Mouse (Mus musculus) ovary, postnatal 10 days (tissue): ENCODE measurements at regions not wholly inside any gene's neighbourhood (a gene's known extent, or its start where the extent isn't known, plus 50 kb on each side); places are given as distances from the start of the nearest gene placed in this dataset.

Experiments used
- DNase-seq: peaks from one replicate; pipeline ENCODE4 v3.0.0; 2022; ENCODE audit warnings: low spot score

DNA sequence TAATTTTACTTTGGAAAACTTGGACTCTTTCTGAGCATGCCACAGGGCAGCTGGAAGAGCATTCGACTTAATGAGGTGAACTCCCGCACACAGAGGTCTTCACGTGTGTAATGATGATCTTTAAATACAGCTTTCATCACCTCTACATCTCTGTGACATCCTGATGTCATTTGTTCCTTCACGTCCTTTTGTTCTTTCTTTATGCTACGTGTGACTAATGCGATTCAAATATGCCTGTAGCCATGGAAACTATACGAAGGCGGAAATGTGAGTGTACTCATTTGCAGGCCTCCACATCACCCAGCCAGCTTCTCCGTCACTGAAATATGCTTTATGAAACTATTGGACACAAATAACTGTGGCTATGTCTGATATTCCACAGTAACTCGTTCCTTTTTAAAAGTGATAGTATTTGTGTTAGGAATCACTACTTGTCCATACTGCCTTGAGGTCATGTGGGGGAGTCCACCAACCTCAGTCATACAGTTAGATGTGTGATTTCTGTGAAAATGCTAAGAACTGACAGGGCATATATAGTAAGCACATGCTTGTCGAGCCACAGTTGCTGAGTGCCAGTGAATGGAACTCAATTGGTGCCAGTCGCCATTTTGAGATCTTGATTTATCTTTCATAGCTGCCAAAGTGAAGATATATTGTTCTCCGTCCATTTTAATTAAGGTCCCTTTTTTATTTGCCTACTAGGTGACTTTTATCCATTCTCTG is 145.9 kb downstream of the Plk2 start:
- no peak for DNase-seq

DNA sequence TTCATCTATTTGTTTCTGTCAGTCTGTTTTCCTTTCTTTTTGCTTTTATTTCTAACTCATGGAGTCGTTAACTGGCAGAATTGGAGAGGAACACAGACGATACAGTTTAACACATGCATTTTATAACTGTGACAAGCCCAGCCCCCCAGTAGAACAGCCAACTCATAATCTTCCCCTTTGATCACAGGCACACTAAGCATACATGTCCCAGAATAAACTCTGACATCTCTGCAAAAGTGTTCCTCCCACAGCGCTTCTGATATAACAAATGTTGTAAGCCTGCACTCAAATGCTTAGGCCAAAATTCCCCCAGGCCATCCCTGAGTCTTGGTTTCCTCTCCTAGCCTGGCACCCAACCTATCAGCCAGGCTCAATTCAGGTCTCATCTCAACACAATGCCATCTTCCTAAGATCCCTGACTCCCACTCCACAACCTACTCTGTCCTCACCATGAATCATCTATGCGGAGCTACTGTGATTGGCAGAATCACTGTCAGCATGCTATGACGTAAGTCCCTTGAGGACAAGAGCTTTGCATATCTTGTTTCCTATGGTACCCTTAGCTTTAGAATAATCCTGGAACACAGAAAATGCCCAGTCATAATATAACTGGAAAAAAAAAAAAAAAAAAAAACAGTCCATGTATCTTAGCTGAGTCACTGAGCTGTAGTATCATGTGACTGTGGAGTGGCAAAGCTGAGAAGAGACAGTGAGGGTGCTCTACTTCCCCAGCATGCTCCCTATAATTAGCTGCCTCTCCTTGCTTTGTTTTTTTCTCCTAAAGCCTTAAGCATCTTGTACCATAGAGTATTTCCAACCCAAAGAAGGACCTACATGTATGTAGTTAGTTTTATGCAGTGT is 146.7 kb downstream of the Plk2 start:
- no peak for DNase-seq

DNA sequence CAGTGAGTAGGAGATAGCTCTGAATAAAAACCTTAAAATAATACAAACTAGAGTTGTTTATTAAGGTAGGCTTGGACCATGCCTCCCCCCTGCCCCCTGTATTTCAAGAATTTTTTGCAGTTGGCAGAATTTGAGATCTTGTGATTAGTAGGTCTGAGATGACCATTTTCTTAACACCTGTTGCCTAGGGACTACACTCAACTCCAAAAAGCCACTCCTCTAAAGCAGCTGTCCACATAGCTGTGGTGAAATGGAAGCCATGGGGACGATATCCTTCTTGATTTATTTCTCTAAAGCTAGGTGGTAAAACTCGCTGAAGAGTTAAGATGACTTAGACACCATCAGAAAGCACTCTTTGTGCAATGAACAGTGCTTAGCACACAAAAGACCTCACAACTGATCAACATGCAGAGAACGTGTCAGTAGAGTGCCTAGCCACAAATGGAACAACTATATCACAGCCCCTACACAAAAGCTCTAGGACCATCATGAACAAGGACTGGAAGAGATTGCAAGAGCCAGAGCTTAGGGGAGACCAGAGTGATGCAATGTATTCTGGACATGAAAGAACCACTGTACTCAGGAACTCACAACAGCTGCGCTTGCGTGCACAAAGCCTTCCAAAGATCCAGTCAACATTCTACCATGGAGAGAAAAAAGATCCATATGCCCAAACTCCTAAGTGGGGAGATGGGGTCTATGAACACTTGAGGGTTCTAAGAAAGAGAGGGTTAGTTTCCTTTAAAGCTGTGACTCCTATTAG is 147.6 kb downstream of the Plk2 start:
- no peak for DNase-seq

DNA sequence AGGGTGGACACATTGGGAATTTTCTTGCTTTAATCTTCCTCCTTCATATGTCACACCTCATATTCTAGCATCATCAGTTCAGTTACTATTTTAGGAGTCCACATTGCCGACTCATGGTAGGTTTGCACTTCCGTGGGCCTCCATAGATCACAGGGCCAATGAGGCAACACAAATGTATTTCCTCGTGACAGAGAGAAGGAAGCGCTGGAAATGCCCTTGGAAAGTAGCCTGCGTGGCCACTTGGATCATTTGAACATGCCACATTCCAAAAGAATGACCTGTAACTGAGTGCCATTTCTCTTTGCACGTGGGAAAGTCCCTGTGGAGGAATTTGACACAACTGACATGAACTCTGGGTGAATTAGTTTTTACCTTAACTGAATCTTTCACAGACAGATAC is 150.6 kb downstream of the Plk2 start:
- no peak for DNase-seq

DNA sequence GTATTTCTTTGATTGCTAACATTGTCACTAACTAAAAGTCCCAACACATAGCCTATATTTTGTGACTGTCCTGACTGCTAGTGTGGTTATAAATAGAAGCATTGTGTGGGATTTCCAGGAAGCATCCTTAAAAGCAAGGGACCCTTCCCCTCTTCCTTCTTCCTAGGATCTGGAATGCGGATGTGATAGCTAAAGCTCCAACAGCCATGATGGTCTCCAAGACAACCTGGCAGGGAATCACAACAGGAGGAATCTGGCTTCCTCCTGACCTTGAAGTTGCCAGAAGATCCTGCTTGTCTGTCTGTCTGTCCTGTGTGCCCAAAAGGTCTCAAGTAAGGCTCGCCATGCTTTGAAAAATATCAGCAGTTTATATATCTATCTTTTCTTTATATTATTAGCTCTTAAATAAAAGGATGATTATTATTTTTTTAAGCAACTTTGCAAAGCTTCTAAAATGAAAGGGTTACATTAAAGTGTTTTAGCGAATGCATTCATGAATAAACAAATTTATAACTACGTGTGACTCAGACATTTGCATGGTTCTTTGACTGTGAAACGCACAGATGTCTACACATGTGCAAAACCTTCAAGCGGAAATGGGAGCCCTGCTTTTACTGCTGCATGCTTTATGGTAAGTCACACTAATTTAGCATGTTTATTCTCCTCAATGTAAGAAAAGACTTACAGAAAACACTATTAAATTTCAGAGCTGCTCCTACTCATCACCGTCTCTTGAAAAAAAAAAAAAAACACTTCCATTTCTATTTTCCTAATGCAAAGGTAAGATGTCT is 160.9 kb downstream of the Plk2 start:
- DNase-seq = no peak

DNA sequence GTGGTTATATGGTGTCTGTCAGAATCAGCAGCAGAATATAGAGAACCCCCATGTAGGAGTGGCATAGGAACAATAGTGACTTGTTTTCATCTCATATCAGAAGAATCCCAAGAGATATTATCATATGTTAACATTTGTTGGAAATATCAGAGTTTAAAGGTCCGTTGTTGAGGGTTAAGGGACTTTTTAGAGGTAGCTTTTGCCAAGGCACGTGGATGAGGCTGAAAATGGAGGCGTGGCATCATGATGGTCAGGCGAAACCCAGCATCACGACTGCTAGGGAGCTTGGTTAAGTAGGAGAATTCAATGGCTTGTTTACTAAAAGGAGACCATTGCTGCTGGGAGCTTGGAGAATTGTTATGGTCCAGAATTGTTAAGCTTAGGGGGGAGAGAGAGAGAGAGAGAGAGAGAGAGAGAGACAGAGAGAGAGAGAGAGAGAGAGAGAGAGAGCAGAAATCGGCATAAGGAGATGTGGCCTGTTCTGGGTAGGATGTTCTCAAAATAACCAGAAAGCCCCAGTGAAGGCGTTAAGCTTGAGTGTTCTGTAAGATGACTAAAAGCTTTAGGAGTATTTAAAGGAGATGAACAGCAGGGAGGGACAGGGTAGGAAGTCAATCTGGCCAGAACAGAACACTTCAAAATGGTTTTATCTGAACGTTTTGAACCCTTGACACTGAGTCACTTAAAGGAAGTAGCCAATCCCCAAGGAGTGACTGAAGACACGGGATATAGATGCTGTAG is 161.7 kb downstream of the Plk2 start:
- no peak for DNase-seq

DNA sequence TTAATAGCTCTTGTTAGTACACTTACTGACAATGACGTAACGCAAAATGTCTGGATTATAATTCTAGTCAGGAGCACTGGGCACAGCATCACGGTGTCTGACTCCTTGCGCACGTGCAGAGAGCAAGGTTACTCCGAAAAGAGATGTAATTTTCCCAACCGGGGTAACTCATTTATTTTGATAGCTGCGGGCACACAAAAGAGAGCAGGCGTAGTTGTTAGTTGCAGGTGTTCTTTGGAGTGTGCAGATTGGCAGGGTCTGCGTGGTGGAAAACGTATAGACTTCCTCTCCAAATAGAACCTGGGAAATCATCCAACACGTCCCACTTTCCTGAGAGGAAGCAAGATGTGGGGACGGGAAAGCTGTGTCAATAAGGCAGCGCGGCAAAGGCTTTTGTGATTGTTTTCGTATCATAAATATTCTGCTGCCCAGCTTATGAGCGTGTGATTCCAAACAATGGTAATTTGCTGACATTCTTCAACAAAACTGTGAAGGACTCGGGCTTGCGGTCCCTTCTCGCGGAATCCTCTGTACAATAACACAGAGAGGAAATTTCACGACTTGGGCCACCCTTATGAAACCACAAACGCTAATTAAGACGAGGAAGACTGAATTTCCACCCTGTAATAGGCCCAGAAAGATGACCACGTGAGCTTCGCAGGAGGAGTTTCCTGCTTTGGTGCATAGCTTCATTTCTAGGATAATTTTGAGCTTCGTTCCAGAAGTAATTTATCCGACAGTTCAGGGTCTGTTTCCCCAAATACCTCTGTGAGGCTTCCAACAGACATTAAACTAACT is 163.3 kb downstream of the Plk2 start:
- DNase-seq = no peak

DNA sequence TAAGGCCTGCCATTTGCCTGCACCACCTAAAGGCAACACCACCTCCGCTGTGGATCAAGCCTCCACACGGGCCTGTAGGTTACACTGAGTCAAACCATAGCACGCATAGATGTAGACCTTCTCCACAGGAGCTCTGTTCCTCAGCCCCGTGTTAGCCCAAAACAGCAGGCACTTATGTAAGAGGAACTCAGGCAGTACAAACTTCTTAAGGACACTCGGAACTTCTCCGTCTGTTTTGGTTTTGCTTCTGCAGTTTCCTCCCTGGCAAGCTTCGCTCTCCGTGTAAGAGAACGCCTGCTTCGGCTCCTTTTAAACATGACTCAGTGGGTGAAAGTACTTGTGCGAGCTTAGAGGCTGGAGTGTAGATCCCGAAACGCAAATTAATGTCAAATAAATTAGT is 165.7 kb downstream of the Plk2 start:
- DNase-seq = no peak

DNA sequence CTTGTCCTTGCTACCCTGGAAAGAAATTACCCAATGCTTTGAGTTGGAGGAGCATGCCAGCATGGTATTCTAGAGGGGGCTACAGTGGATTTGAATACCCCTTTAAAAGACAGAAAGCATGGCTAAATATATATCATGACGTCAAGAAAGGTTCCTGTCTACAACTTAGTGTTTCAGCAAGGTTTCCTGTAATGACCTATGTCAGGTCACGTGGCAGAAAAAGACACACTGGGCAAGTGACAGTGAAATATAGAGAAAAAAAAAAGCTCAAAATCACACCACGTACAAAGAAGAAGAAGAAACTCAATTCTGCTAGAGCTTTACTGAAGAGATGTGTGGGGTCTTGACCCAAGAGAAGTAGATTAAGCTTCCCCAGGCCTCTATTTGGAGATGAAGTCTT is 167.7 kb downstream of the Plk2 start:
- no peak for DNase-seq

DNA sequence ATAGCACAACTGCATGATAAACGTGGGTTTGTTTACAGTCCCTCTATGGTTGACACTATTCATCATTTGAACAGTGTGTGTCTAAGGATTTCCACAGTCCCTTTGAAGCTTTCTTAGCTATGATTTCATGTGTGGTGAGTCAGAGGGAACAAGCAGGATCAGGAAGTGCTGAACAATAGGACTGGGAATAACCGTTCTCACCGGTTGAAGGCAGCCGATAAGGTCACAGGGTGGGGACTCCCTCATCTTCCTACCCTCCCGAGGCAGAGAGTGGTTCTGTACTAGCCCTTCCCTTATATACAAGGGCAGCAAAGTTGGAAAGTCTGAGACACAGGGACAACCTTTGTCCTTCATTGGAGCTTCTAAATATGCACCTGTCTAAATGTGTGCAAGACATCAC is 168.1 kb downstream of the Plk2 start:
- no peak for DNase-seq

DNA sequence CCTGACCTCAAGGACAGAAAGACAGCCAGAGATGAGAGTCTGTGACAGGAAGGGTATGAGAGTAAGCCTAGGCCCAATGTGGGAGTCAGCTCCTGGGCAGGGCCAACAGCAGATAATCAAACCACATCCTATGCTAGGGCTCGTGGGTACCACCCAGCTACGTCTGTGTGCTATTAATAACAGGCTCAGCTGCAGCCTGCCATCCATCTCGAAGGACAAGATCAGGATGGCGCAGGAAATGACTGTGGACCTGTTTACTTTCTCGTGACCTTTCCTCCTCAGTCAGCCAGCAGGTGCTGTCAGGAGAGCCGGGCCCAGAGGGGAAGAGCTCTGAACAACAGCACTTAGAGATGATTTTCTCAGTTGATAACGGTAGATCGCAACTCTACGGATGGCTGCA is 169.1 kb downstream of the Plk2 start:
- DNase-seq = no peak

DNA sequence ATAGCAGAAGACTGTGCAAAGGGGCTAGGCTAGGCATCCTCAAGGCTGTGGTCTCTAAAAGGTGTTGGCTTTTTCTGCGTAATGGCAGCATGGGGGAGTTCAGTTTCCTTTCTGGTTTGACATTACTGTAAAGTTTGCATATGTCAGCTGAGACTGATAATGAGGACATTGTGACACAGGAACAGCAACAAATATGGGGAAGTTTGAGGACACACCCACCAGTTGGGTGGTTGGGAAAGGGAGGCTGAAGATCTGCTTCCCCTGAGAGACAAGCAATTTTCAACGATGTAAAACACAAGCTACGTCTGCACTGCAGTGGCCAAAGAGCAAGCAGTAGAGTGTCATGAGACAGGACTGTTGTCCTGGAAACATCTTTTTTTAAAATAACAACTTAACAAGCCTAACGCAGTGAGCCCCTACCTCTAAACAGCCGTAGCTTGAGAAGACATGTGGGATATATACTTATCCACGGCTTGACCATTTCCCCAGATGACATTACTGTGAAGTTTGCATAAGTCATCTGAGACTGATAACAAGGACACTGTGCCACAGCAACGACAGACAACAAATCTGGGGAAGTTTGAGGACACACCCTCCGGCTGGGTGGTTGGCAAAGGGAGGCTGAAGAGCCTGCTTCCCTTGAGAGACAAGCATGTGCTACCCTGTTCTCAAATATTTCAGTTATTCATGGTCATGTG is 173.8 kb downstream of the Plk2 start:
- DNase-seq = no peak

DNA sequence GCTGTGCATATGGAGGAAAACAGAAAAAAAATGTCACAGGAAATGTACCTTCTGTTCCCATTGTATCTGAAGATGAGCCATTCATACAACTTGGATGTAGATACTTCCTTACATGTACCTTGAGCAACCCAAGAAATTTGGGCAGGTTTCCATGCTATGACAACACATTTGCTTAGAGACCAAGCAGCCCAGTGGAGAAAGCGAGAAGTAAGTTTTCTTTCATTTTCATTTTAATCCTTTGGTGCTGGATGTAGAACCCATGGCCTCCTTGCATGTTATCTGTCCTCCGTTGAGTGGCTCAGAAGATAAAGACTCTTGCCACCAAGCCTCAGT is 174.3 kb downstream of the Plk2 start:
- no peak for DNase-seq

DNA sequence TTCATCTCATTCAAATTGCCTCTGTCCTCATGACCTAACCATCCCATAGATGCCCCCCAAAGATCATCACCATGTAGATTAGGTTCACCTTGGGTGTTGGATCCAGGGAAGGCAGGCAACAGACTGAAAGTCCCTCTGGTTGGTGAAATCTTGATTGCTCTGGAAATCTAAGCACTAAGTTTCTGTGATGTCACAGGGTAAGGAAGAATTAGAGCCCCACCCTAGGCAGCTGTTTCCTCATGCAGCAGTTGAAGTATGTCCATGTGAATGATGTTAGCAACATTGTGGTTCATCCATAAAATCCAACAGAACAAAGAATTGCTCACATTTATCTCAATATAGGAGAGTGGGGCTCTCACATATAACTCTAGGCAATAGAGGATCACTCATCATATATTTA is 175.5 kb downstream of the Plk2 start:
- DNase-seq = no peak

DNA sequence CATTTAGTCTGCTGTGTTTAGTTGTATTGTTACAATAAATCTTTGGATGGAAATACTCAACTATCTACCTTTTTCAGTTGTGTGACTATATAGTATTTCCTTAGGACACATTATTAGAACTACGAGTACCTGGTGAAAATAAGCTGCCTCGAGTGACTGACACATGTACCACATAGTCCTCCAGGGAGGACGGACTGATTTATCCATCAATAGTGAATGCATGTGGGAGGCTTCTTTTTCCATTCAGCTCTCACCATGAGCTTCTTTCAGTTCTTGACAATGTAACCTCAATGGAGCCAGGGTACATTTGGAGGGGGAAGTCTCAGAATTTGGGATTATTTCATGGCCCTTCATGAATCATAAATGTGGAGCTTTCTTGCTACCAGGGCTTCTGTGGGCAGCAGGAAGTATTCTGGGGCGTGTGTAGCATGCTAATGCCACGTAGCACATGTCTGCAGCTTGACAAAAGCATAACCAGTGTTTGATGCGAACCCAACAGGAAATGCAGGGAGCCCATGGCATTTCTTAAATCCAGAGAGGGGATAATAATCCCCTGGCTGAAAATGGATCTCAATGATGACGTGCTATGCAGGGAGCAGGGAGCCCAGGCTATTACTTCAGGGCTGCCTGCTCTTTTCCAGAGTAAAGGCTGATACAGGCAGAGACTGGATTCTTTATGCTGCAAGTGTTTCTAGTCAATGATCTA is 178.7 kb downstream of the Plk2 start:
- no peak for DNase-seq

DNA sequence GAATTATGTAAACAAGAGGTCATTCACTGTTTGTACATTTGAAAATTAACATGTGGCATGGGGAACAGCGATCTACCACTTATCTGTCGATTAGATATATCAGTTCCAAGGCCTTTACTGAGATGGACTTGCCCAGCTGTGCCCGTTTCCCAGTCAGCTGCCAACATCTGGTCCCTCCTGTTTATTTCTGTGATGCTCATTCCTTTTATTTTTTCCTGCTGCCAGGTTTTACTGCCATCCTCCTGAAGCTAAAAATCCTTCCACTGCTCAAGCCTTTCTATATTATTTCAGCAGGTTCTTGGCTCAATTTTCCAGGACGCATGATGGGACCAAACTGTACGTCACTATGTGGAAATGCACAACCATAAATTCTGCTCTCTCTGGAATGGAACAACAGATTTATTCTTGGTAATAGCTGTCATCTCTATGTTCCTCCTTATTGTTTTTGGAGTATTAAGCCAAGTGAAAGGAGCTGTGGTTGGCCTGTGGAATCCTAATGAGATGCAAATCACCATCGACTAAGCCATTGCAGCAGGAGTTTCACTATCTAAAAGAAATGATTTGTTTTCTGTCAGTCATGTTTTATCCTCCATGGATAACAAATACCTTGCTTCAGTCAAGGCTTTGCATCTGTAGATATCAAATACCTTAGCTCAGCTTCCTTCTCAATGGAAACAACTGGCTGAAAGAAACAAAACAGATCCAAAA is 180.1 kb downstream of the Plk2 start:
- no peak for DNase-seq

DNA sequence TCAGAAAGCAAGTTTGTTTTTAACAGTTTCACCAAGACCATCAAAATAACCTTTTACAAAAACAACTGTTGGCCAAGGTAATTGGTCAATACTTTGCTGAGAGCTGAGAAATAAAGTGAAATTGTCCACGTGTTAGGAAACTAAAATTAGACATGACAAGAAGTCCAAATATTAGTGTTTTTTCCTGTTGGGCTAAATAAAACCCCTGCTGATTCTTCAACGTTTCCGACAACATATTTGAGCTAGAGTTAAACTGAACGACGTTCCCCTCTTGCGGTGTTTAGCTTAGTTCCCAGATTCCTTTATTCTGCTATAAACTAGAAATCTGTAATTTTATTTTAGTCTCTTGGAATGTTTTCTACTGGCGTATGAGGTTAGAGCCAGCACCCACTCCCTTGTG is 183.3 kb downstream of the Plk2 start:
- DNase-seq = no peak

DNA sequence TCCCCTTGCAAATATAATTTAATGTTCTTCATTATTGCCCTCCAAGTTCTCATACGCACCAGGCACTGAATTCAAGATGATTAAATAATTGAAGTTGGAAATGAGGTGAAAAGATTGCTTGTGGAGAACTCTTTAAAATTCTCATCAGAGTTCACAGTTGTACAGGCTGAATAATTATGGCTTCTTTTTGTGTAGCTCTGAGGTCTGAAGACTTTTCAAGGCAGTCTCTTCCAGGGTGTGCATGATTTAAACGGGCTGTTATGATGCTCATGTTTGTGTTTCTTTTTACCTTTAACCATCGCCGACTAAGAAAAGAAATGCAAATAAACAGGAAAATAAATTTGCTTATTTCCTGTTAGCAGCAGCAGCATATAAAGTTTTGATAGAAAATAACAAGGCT is 185.3 kb downstream of the Plk2 start:
- no peak for DNase-seq

DNA sequence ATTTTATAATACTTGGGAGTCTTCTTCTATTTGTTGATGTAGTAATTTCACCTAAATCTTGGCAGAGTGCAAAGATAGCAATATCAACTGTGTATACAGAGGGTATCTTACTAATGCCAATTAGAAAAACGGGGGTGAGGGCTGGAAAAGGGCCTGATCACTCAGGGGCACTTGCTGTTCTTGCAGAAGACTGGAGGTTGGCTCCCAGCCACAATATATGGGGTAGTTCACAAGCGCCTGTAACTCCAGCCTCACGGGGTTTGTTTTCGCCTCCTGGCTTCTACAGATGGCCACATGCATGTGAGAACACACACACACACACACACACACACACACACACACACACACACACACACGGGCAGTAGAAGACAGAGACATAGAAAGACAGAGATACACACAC is 185.7 kb downstream of the Plk2 start:
- no peak for DNase-seq
